Mouse (Mus musculus): Measurements from ENCODE around the gene Ralgapa2. TPM values are rescaled to one million over a fixed set of nuclear protein-coding genes. Genes with fewer than 3 reads are reported as not detected.
"Not testable (repeated sequence)": the region's sequence is repeated elsewhere in the genome, so short reads cannot be mapped to it uniquely, and the experiment has no call there.

Ralgapa2 gene
- polyA plus RNA-seq, 1 experiment from 2014 or later = 17.0 TPM

GRCm38 (mm10) chr2:146466811-146467210 lies 45.3 kb downstream of the Ralgapa2 start:
- H3K27ac ChIP-seq; H3K36me3 ChIP-seq (replicated peaks); H3K27me3 ChIP-seq; H3K9me3 ChIP-seq; ATAC-seq (ENCODE audit: low FRiP score); H3K4me2 ChIP-seq; H3K9ac ChIP-seq; H3K4me3 ChIP-seq (replicated peaks); H3K4me1 ChIP-seq: not testable (repeated sequence)
- 70% methylated on average over 3 of the region's 3 CpGs for WGBS

GRCm38 (mm10) chr2:146457494-146457893 lies 54.6 kb downstream of the Ralgapa2 start:
- no peak overlapping the region for H3K9ac ChIP-seq
- H3K36me3 ChIP-seq (replicated peaks) = no peaks in the 10 kb centered on the region
- no peaks in the 10 kb centered on the region for H3K9me3 ChIP-seq
- H3K4me2 ChIP-seq = no peak overlapping the region
- H3K4me3 ChIP-seq (replicated peaks) = no peak overlapping the region
- H3K27me3 ChIP-seq = no peaks in the 10 kb centered on the region
- no peaks in the 10 kb centered on the region for H3K4me1 ChIP-seq
- WGBS = 90% methylated on average over 2 of the region's 2 CpGs
- ATAC-seq (ENCODE audit: low FRiP score) = no peak
- H3K27ac ChIP-seq = no peak overlapping the region

GRCm38 (mm10) chr2:146456612-146457011 lies 55.5 kb downstream of the Ralgapa2 start:
- no peaks in the 10 kb centered on the region for H3K4me1 ChIP-seq
- H3K4me3 ChIP-seq (replicated peaks) = no peak overlapping the region
- no peak overlapping the region for H3K27ac ChIP-seq
- WGBS = 88% methylated on average over 7 of the region's 7 CpGs
- ATAC-seq (ENCODE audit: low FRiP score) = no peak
- no peak overlapping the region for H3K4me2 ChIP-seq
- H3K9ac ChIP-seq = no peak overlapping the region
- no peaks in the 10 kb centered on the region for H3K27me3 ChIP-seq
- H3K9me3 ChIP-seq = no peaks in the 10 kb centered on the region
- no peaks in the 10 kb centered on the region for H3K36me3 ChIP-seq (replicated peaks)

- no peaks in the 10 kb centered on the region for H3K9me3 ChIP-seq
- H3K4me2 ChIP-seq = no peak overlapping the region
- no peaks in the 10 kb centered on the region for H3K27me3 ChIP-seq
- H3K9ac ChIP-seq = no peak overlapping the region
- ATAC-seq (ENCODE audit: low FRiP score) = no peak
- H3K4me3 ChIP-seq (replicated peaks) = no peak overlapping the region
- no peak overlapping the region for H3K27ac ChIP-seq
- H3K36me3 ChIP-seq (replicated peaks) = no peaks in the 10 kb centered on the region
- no peaks in the 10 kb centered on the region for H3K4me1 ChIP-seq
- 92% methylated on average over 4 of the region's 4 CpGs for WGBS
Measured at GRCm38 (mm10) chr2:146456062-146456461, 56.1 kb downstream of the Ralgapa2 start.

- 81% methylated on average over 3 of the region's 3 CpGs for WGBS
Measured at GRCm38 (mm10) chr2:146444009-146444408, 68.1 kb downstream of the Ralgapa2 start.

GRCm38 (mm10) chr2:146443291-146443875 lies 68.8 kb downstream of the Ralgapa2 start:
- no peaks in the 10 kb centered on the region for H3K4me1 ChIP-seq
- no peak overlapping the region for H3K4me2 ChIP-seq
- ATAC-seq (ENCODE audit: low FRiP score) = no peak
- H3K9me3 ChIP-seq = no peaks in the 10 kb centered on the region
- H3K27ac ChIP-seq = no peak overlapping the region
- WGBS = 92% methylated on average over 9 of the region's 9 CpGs
- no peak overlapping the region for H3K4me3 ChIP-seq (replicated peaks)
- 0 out of 2 replicates have a peak, but pooled peaks cover 4% of the 10 kb centered on the region for H3K36me3 ChIP-seq (replicated peaks)
- no peak overlapping the region for H3K9ac ChIP-seq
- no peaks in the 10 kb centered on the region for H3K27me3 ChIP-seq

More at GRCm38 (mm10) chr2:146444009-146444408, 68.1 kb downstream of the Ralgapa2 start:
- ATAC-seq (ENCODE audit: low FRiP score) = no peak
- Histone ChIP-seq H3K4me3 (replicated peaks) (no peak overlapping the region), H3K9me3 (no peaks in the 10 kb centered on the region), H3K4me2 (no peak overlapping the region), H3K27ac (no peak overlapping the region), H3K4me1 (no peaks in the 10 kb centered on the region), H3K9ac (no peak overlapping the region), H3K27me3 (no peaks in the 10 kb centered on the region), H3K36me3 (replicated peaks) (0 out of 2 replicates have a peak, but pooled peaks cover 4% of the 10 kb centered on the region)

GRCm38 (mm10) chr2:146441711-146442110 lies 70.4 kb downstream of the Ralgapa2 start:
- H3K9me3 ChIP-seq = no peaks in the 10 kb centered on the region
- no peaks in the 10 kb centered on the region for H3K4me1 ChIP-seq
- no peak overlapping the region for H3K27ac ChIP-seq
- H3K9ac ChIP-seq = no peak overlapping the region
- no peak overlapping the region for H3K4me3 ChIP-seq (replicated peaks)
- no peak overlapping the region for H3K4me2 ChIP-seq
- H3K36me3 ChIP-seq (replicated peaks) = 0 out of 2 replicates have a peak, but pooled peaks cover 3% of the 10 kb centered on the region
- no peak for ATAC-seq (ENCODE audit: low FRiP score)
- H3K27me3 ChIP-seq = no peaks in the 10 kb centered on the region
- 90% methylated on average over 4 of the region's 4 CpGs for WGBS

GRCm38 (mm10) chr2:146428751-146429150 lies 83.4 kb downstream of the Ralgapa2 start:
- 96% methylated on average over 3 of the region's 3 CpGs for WGBS
- no peaks in the 10 kb centered on the region for H3K27me3 ChIP-seq
- H3K9me3 ChIP-seq = no peaks in the 10 kb centered on the region
- no peaks in the 10 kb centered on the region for H3K4me1 ChIP-seq
- H3K9ac ChIP-seq = no peak overlapping the region
- no peak overlapping the region for H3K4me2 ChIP-seq
- H3K4me3 ChIP-seq (replicated peaks) = no peak overlapping the region
- H3K36me3 ChIP-seq (replicated peaks) = peaks cover 6% of the 10 kb centered on the region; the same call in 1 of the 2 replicates
- no peak for ATAC-seq (ENCODE audit: low FRiP score)
- no peak overlapping the region for H3K27ac ChIP-seq

GRCm38 (mm10) chr2:146427380-146427779 lies 84.8 kb downstream of the Ralgapa2 start:
- Histone ChIP-seq H3K4me2 (no peak overlapping the region), H3K36me3 (replicated peaks) (peaks cover 6% of the 10 kb centered on the region; the same call in 1 of the 2 replicates), H3K27ac (no peak overlapping the region), H3K9me3 (no peaks in the 10 kb centered on the region), H3K27me3 (no peaks in the 10 kb centered on the region), H3K4me1 (no peaks in the 10 kb centered on the region), H3K4me3 (replicated peaks) (no peak overlapping the region), H3K9ac (no peak overlapping the region)
- no peak for ATAC-seq (ENCODE audit: low FRiP score)
- WGBS = 89% methylated on average over 3 of the region's 3 CpGs

- Histone ChIP-seq H3K4me2 (no peak overlapping the region), H3K4me3 (replicated peaks) (no peak overlapping the region), H3K9me3 (no peaks in the 10 kb centered on the region), H3K4me1 (no peaks in the 10 kb centered on the region), H3K27me3 (no peaks in the 10 kb centered on the region), H3K36me3 (replicated peaks) (peaks cover 6% of the 10 kb centered on the region; the same call in 1 of the 2 replicates), H3K9ac (no peak overlapping the region), H3K27ac (no peak overlapping the region)
- ATAC-seq (ENCODE audit: low FRiP score) = no peak
- WGBS = 95% methylated on average over 7 of the region's 7 CpGs
Measured at GRCm38 (mm10) chr2:146426321-146426720, 85.8 kb downstream of the Ralgapa2 start.

GRCm38 (mm10) chr2:146425235-146425634 lies 86.9 kb downstream of the Ralgapa2 start:
- H3K4me3 ChIP-seq (replicated peaks) = no peak overlapping the region
- peaks cover 6% of the 10 kb centered on the region; the same call in 1 of the 2 replicates for H3K36me3 ChIP-seq (replicated peaks)
- H3K27ac ChIP-seq = no peak overlapping the region
- no peaks in the 10 kb centered on the region for H3K27me3 ChIP-seq
- no peak overlapping the region for H3K9ac ChIP-seq
- H3K4me2 ChIP-seq = no peak overlapping the region
- no peak for ATAC-seq (ENCODE audit: low FRiP score)
- H3K4me1 ChIP-seq = no peaks in the 10 kb centered on the region
- H3K9me3 ChIP-seq = no peaks in the 10 kb centered on the region
- WGBS = 94% methylated on average over 2 of the region's 2 CpGs

- H3K27me3 ChIP-seq = no peaks in the 10 kb centered on the region
- H3K4me3 ChIP-seq (replicated peaks) = no peak overlapping the region
- H3K9ac ChIP-seq = no peak overlapping the region
- WGBS = 88% methylated on average over 4 of the region's 4 CpGs
- H3K4me1 ChIP-seq = no peaks in the 10 kb centered on the region
- ATAC-seq (ENCODE audit: low FRiP score) = no peak
- peaks cover 2% of the 10 kb centered on the region; the same call in 1 of the 2 replicates for H3K36me3 ChIP-seq (replicated peaks)
- H3K27ac ChIP-seq = no peak overlapping the region
- no peaks in the 10 kb centered on the region for H3K9me3 ChIP-seq
- H3K4me2 ChIP-seq = no peak overlapping the region
Measured at GRCm38 (mm10) chr2:146423710-146424301, 88.3 kb downstream of the Ralgapa2 start.

Measured in forebrain, embryonic 12.5 days (tissue).